Mouse (Mus musculus) brain, embryonic 14.5 days (tissue): ENCODE measurements around the gene Amotl1.

ENCODE experiments used
- CTCF ChIP-seq: fragments of 200-500 bp; IDR thresholded peaks from 2 replicates; pipeline ENCODE4 v1.5.1; 2012; ENCODE audit warnings: inconsistent platforms, mild to moderate bottlenecking, moderate library complexity, borderline replicate concordance; ENCODE audit not compliant: insufficient read depth, insufficient read length; ENCODE audit errors: extremely low read depth
- POLR2A ChIP-seq: fragments of 200-500 bp; IDR thresholded peaks from 2 replicates; pipeline ENCODE4 v1.6.1; 2012; ENCODE audit warnings: mild to moderate bottlenecking, inconsistent platforms, borderline replicate concordance; ENCODE audit not compliant: poor library complexity, insufficient read depth, insufficient read length, severe bottlenecking; ENCODE audit errors: extremely low read depth

- no peak for TF ChIP-seq CTCF
- TF ChIP-seq POLR2A = no peak
Measured at GRCm38 (mm10) chr9:14612588-14612987, 32.3 kb downstream of the Amotl1 start.
